8 mouse cellular contexts compared by ENCODE assay signal in the genomic region with DNA sequence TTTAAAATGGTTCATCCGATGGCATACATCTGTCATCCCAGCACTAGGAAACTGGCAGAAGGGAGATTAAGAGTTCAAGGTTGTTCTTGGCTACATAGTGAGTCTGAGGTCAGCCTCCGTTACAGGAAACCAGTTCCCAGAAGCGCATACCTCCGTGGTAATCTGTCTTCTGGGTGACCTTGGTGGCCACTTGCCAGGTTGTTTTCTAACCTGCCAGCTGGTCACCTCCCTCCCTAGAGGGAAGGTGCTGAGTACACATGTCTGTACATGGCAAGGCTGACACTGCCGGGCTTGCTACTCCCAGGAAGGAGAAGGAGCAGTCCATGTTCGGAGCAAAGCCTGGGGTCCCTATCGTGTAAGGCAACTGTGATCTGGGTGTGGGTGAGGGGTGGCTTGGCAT. TPM values are rescaled to one million over a fixed set of nuclear protein-coding genes. Genes with fewer than 3 reads are reported as not detected.
DNase-seq lines count a peak whose midpoint lies in the region; ATAC-seq lines count a peak whose summit lies in the region.

No protein-coding gene starts in this region.

- 67% methylated on average over 7 of the region's 7 CpGs for WGBS in kidney, embryonic 16.5 days
- 25% methylated on average over 7 of the region's 7 CpGs for WGBS in heart, embryonic 16.5 days
- WGBS in forebrain, embryonic 16.5 days: 64% methylated on average over 7 of the region's 7 CpGs
- 70% methylated on average over 7 of the region's 7 CpGs for WGBS in hindbrain, embryonic 16.5 days

- no peak overlapping the region for H3K27ac ChIP-seq in kidney, embryonic 16.5 days (ENCODE audit: low read length)
- H3K27ac ChIP-seq in heart, embryonic 16.5 days (ENCODE audit: low read length): peak overlapping the region; percentile 25
- no peak overlapping the region for H3K27ac ChIP-seq in forebrain, embryonic 16.5 days (ENCODE audit: low read length)
- no peak overlapping the region for H3K27ac ChIP-seq in hindbrain, embryonic 16.5 days (ENCODE audit: low read depth, low read length)

- H3K4me2 ChIP-seq in kidney, embryonic 16.5 days (replicated peaks; ENCODE audit: low read depth, low read length): no peak overlapping the region
- H3K4me2 ChIP-seq in heart, embryonic 16.5 days (ENCODE audit: low read depth, low read length): no peak overlapping the region; the same call in none of the 2 replicates
- H3K4me2 ChIP-seq in forebrain, embryonic 16.5 days (ENCODE audit: low read length): no peak overlapping the region
- H3K4me2 ChIP-seq in hindbrain, embryonic 16.5 days (ENCODE audit: low read length): no peak overlapping the region

- ATAC-seq in kidney, embryonic 16.5 days (ENCODE audit: low FRiP score, low TSS enrichment): no peak
- ATAC-seq in heart, embryonic 16.5 days (replicated peaks; ENCODE audit: extremely low read depth, insufficient read depth, low FRiP score): peak; percentile 56; the same call in 1 of the 2 replicates
- ATAC-seq in forebrain, embryonic 16.5 days: no peak
- no peak for ATAC-seq in hindbrain, embryonic 16.5 days

- H3K36me3 ChIP-seq in kidney, embryonic 16.5 days (ENCODE audit: insufficient read depth, low read length): no peaks in the 10 kb centered on the region
- no peaks in the 10 kb centered on the region for H3K36me3 ChIP-seq in heart, embryonic 16.5 days (ENCODE audit: control insufficient read depth, insufficient read depth)
- no peaks in the 10 kb centered on the region for H3K36me3 ChIP-seq in forebrain, embryonic 16.5 days (ENCODE audit: control insufficient read depth, insufficient read depth)
- no peaks in the 10 kb centered on the region for H3K36me3 ChIP-seq in hindbrain, embryonic 16.5 days (ENCODE audit: control insufficient read depth, insufficient read depth, low read length)

- no peak overlapping the region for H3K9ac ChIP-seq in kidney, embryonic 16.5 days (replicated peaks; ENCODE audit: low read length)
- no peak overlapping the region; the same call in 1 of the 2 replicates for H3K9ac ChIP-seq in heart, embryonic 16.5 days (ENCODE audit: low read length)
- no peak overlapping the region for H3K9ac ChIP-seq in forebrain, embryonic 16.5 days (replicated peaks; ENCODE audit: low read depth, low read length)
- H3K9ac ChIP-seq in hindbrain, embryonic 16.5 days (ENCODE audit: low read depth, low read length): no peak overlapping the region

- peak; percentile 77 for DNase-seq in kidney, adult 11 months
- peak; percentile 92 for DNase-seq in adrenal gland, postnatal 14 days
- DNase-seq in lung, postnatal 25 days (ENCODE audit: low spot score): peak; percentile 29
- no peak for DNase-seq in spleen, postnatal 36 days (ENCODE audit: low spot score in 2 of 2)

- H3K4me3 ChIP-seq in kidney, embryonic 16.5 days (ENCODE audit: low read length): no peak overlapping the region
- H3K4me3 ChIP-seq in heart, embryonic 16.5 days (ENCODE audit: low read length): no peak overlapping the region
- no peak overlapping the region for H3K4me3 ChIP-seq in forebrain, embryonic 16.5 days (replicated peaks; ENCODE audit: low read length)
- no peak overlapping the region for H3K4me3 ChIP-seq in hindbrain, embryonic 16.5 days (ENCODE audit: low read length)

- H3K27me3 ChIP-seq in kidney, embryonic 16.5 days (ENCODE audit: insufficient read depth, low read length): no peaks in the 10 kb centered on the region
- no peaks in the 10 kb centered on the region for H3K27me3 ChIP-seq in heart, embryonic 16.5 days (ENCODE audit: control insufficient read depth, insufficient read depth, low read length)
- no peaks in the 10 kb centered on the region for H3K27me3 ChIP-seq in forebrain, embryonic 16.5 days (replicated peaks; ENCODE audit: control insufficient read depth, insufficient read depth, low read length)
- no peaks in the 10 kb centered on the region for H3K27me3 ChIP-seq in hindbrain, embryonic 16.5 days (replicated peaks; ENCODE audit: control insufficient read depth, insufficient read depth, low read length)

- no peaks in the 10 kb centered on the region for H3K4me1 ChIP-seq in kidney, embryonic 16.5 days (ENCODE audit: insufficient read depth, low read length)
- peaks cover 8% of the 10 kb centered on the region for H3K4me1 ChIP-seq in heart, embryonic 16.5 days (ENCODE audit: control insufficient read depth, insufficient read depth, low read length)
- peaks cover 10% of the 10 kb centered on the region for H3K4me1 ChIP-seq in forebrain, embryonic 16.5 days (replicated peaks; ENCODE audit: control insufficient read depth, insufficient read depth, low read length)
- peaks cover 8% of the 10 kb centered on the region; the same call in 1 of the 2 replicates for H3K4me1 ChIP-seq in hindbrain, embryonic 16.5 days (ENCODE audit: control insufficient read depth, insufficient read depth, low read depth, low read length)

- no peaks in the 10 kb centered on the region for H3K9me3 ChIP-seq in kidney, embryonic 16.5 days (ENCODE audit: low read length)
- H3K9me3 ChIP-seq in heart, embryonic 16.5 days (replicated peaks; ENCODE audit: control insufficient read depth, low read length): no peaks in the 10 kb centered on the region
- no peaks in the 10 kb centered on the region for H3K9me3 ChIP-seq in forebrain, embryonic 16.5 days (ENCODE audit: control insufficient read depth, low read length)
- no peaks in the 10 kb centered on the region for H3K9me3 ChIP-seq in hindbrain, embryonic 16.5 days (ENCODE audit: control insufficient read depth, low read length)

RNA-seq across cellular contexts. Expression of a gene that starts 16.6 kb away (rescaled TPM):
- 0.08 TPM in 1 of 2 replicates, not detected in the other for polyA plus RNA-seq in kidney, embryonic 16.5 days (2015; fragmentation: Nextera tagmentation; extraction: Ambion mirVana)
- 0.15 TPM in 1 of 2 replicates, not detected in the other for total RNA-seq in adrenal gland, postnatal 14 days (2021)
- polyA plus RNA-seq in heart, embryonic 16.5 days (2015; fragmentation: Nextera tagmentation; extraction: Ambion mirVana): 0.03 TPM in 1 of 2 replicates, not detected in the other
- polyA plus RNA-seq in forebrain, embryonic 16.5 days (2015; fragmentation: Nextera tagmentation; extraction: Ambion mirVana): not detected in 2 replicates
- polyA plus RNA-seq in hindbrain, embryonic 16.5 days (2015; fragmentation: Nextera tagmentation; extraction: Ambion mirVana): not detected in 2 replicates

RNA-seq across cellular contexts. Expression of a gene that starts 40.3 kb away (rescaled TPM):
- 0.17 and 0.63 TPM in 2 replicates for polyA plus RNA-seq in kidney, embryonic 16.5 days (2015; fragmentation: Nextera tagmentation; extraction: Ambion mirVana)
- not detected in 2 replicates for total RNA-seq in adrenal gland, postnatal 14 days (2021)
- polyA plus RNA-seq in heart, embryonic 16.5 days (2015; fragmentation: Nextera tagmentation; extraction: Ambion mirVana): 0.40 and 0.43 TPM in 2 replicates
- 0.53 and 1.8 TPM in 2 replicates for polyA plus RNA-seq in forebrain, embryonic 16.5 days (2015; fragmentation: Nextera tagmentation; extraction: Ambion mirVana)
- polyA plus RNA-seq in hindbrain, embryonic 16.5 days (2015; fragmentation: Nextera tagmentation; extraction: Ambion mirVana): 2.4 TPM in 2 replicates

Comparison
In these comparisons a context has a peak if more than half of its experiments do, and no peak if none do; other contexts are left out.
1. DNase-seq: peak in kidney, adult 11 months (single experiment), adrenal gland, postnatal 14 days (single experiment) and lung, postnatal 25 days (single experiment); none in spleen, postnatal 36 days (0 of 2).